Mouse (Mus musculus) thymus, adult 2 months (tissue): ENCODE results near the gene Anks3.

Source experiments
- CTCF ChIP-seq: fragments of 200-500 bp; IDR thresholded peaks from 2 replicates; pipeline ENCODE4 v1.5.1; 2012; ENCODE audit warnings: mild to moderate bottlenecking, control low read depth, low read length, moderate library complexity, borderline replicate concordance; ENCODE audit not compliant: control insufficient read depth, poor library complexity, insufficient read depth; ENCODE audit errors: extremely low read depth
- POLR2A ChIP-seq: fragments of 200-500 bp; IDR thresholded peaks from 2 replicates; pipeline ENCODE4 v1.6.1; 2012; ENCODE audit warnings: mild to moderate bottlenecking, low read length, control low read depth, moderate library complexity; ENCODE audit not compliant: control insufficient read depth, poor library complexity, insufficient read depth; ENCODE audit errors: extremely low read depth

DNA sequence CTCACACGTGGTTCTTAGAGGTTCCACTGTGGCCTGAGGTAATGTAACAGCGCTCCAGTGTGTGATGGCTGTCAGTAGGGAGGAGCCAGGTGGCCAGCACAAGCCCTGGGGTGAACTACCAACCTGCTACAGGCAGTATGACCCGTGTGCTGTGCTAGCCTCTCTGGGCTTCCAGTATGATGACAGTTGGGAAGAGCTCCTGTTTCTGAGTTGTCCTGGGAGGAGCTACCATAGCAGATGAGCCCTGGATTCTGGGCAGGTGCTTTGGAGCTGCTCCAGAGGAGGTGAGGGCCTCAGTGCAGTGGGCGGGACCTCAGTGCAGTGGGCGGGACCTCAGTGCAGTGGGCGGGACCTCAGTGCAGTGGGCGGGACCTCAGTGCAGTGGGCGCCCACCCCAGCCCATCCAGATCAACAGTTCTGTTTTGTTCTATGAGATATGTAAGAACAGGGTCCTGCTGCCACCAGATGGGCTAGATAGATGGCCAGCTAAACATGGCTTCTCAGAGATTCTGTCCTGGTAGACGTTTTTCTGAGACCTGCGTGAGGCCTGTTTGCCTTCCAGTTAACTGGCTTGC, 51.8 kb downstream of the Anks3 start:
- TF ChIP-seq POLR2A = no peak
- TF ChIP-seq CTCF = no peak
